Mouse (Mus musculus) kidney, adult 11 months (tissue): Measurements from ENCODE around the gene Dnaaf2.
A peak's percentile ranks its signal among the peaks of the same experiment; 100 is the strongest.

ENCODE experiments used
- DNase-seq: peaks from one replicate; pipeline ENCODE4 v3.0.0; 2022

The Dnaaf2 gene

GRCm38 (mm10) chr12:69198164-69198535 lies at the start of gene Dnaaf2:
TSS of gene Dnaaf2 (minus strand) at chr12:69198429.
- DNase-seq = peak; percentile 81

GRCm38 (mm10) chr12:69241771-69242431 lies 43.7 kb upstream of the Dnaaf2 start:
- DNase-seq = peak; percentile 47

- no peak for DNase-seq
Observed at GRCm38 (mm10) chr12:69241405-69241770, 43.2 kb upstream of the Dnaaf2 start.

- DNase-seq = no peak
Observed at GRCm38 (mm10) chr12:69240876-69241275, 42.6 kb upstream of the Dnaaf2 start, which contains the start of gene Klhdc1. TSS of gene Klhdc1 (plus strand) at chr12:69241176.

GRCm38 (mm10) chr12:69238284-69238683 lies 40.1 kb upstream of the Dnaaf2 start:
- DNase-seq = no peak

- no peak for DNase-seq
Observed at GRCm38 (mm10) chr12:69235782-69236181, 37.6 kb upstream of the Dnaaf2 start.

- no peak for DNase-seq
Observed at GRCm38 (mm10) chr12:69229251-69229650, 31.0 kb upstream of the Dnaaf2 start.

- peak; percentile 79 for DNase-seq
Observed at GRCm38 (mm10) chr12:69227776-69228466, 29.7 kb upstream of the Dnaaf2 start, which contains the start of gene Pole2. TSS of gene Pole2 (minus strand) at chr12:69228195.

- DNase-seq = no peak
Observed at GRCm38 (mm10) chr12:69220613-69221277, 22.5 kb upstream of the Dnaaf2 start.

GRCm38 (mm10) chr12:69216587-69216986 lies 18.4 kb upstream of the Dnaaf2 start:
- DNase-seq = no peak

- no peak for DNase-seq
Observed at GRCm38 (mm10) chr12:69215000-69215785, 17.0 kb upstream of the Dnaaf2 start.

GRCm38 (mm10) chr12:69214393-69214792 lies 16.2 kb upstream of the Dnaaf2 start:
- no peak for DNase-seq

GRCm38 (mm10) chr12:69213186-69213777 lies 15.1 kb upstream of the Dnaaf2 start:
- no peak for DNase-seq

- no peak for DNase-seq
Observed at GRCm38 (mm10) chr12:69211057-69211456, 12.8 kb upstream of the Dnaaf2 start.

GRCm38 (mm10) chr12:69210056-69210979 lies 12.1 kb upstream of the Dnaaf2 start:
- DNase-seq = no peak

- no peak for DNase-seq
Observed at GRCm38 (mm10) chr12:69208520-69208919, 10.3 kb upstream of the Dnaaf2 start.

- DNase-seq = no peak
Observed at GRCm38 (mm10) chr12:69207926-69208325, 9.7 kb upstream of the Dnaaf2 start.

- DNase-seq = no peak
Observed at GRCm38 (mm10) chr12:69207396-69207795, 9.2 kb upstream of the Dnaaf2 start.

- no peak for DNase-seq
Observed at GRCm38 (mm10) chr12:69204052-69204833, 6.0 kb upstream of the Dnaaf2 start, which contains the start of gene Gm49384. TSS of gene Gm49384 (minus strand) at chr12:69204267.

- DNase-seq = no peak
Observed at GRCm38 (mm10) chr12:69198985-69199384, 756 bp upstream of the Dnaaf2 start.
